Mouse (Mus musculus) heart, adult 8-10 months (tissue): ENCODE data around the gene Timm23. TPM values are rescaled to one million over a fixed set of nuclear protein-coding genes. Genes with fewer than 3 reads are reported as not detected.
A peak's percentile ranks its signal among the peaks of the same experiment; 100 is the strongest.
"Not testable (repeated sequence)": the region's sequence is repeated elsewhere in the genome, so short reads cannot be mapped to it uniquely, and the experiment has no call there.

Experiments used
- DNase-seq: peaks from one replicate; pipeline ENCODE4 v3.0.0; 2022; ENCODE audit warnings: low spot score
- total RNA-seq, 4 experiments: library from RNA; stranded (reverse); gene quantifications; 2 replicates each; pipeline ENCODE4 v1.2.4; 2022

Timm23 gene
- total RNA-seq, 4 experiments from 2014 or later, result 216 to 235 (median 228) TPM

DNA sequence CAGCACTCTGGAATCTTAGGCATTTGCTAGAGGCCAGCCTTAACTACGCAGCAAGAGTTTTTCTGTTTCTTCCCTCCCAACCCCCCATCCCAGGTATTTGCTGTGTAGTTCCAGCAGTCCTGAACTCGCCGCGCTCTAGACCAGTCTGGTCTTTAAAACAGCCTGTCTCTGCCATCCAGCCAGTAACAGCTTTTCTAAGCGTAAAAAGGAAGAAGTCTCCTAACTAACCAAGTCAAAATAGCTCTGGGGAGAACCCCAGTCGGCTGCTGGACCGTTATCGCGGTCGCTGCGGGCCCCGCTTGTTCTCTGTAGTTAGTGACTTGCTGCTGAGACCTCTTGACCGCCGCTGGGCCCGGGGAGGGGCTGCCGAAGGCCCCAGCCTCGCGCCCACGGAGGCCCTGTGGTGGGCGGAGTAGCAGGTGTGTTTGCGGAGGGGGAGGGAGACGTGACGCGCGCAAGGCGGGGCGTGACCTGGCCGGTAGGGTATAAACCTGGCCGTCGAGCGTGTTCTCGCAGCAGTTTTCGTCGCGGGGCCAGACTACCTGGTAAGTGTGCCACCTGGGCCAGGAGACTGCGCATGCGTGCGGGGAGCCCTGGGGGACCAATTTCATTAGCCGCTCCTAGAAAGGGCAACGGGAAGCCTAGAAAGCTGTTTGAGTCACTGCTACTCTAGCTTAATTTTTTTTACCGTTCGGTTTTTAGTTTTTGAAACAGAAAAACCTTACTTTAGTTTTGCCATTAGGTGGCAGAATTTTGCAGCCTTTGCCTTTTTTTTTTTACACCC, 36.2 kb downstream of the Timm23 start:
- peak; percentile 51 for DNase-seq

DNA sequence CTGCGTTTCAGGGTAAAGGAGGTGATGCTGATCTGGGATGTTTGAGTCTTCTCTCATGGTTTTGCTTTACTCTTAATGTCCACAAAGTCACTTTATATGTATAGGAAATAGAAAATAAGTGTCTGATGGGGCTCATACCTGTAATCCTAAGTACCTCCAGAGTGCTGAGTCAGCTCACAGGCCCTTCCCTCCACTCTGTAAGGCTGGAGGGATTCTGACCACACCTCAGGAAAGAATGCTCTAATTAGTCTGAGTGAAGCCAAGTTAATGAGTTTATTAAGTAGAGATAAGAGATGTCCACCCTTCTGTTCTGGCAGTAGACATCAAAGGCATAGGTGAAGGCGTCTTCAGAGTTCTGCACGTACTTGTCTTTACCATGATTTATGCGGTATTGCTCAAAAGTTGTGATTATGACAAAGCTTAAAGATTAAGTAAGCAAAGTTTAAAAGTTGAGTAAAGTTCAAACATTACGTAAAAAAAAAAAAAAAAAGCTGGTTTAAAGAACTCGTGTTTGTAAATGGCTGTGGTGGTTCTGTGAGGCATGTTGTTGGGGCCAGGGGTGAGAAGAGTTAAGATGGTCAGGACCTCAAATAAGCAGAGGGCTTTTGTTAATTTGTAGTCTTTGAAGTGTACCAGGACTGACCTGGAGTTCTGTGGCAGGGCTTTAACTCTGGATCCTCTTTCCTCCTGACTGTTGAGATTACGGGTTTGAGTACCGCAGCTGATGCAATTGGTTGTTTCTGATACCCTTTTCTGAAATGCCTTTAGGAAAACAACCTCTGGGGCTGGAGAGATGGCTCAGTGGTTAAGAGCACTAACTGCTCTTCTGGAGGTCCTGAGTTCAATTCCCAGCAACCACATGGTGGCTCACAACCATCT, 37.3 kb downstream of the Timm23 start:
- DNase-seq, result no peak

DNA sequence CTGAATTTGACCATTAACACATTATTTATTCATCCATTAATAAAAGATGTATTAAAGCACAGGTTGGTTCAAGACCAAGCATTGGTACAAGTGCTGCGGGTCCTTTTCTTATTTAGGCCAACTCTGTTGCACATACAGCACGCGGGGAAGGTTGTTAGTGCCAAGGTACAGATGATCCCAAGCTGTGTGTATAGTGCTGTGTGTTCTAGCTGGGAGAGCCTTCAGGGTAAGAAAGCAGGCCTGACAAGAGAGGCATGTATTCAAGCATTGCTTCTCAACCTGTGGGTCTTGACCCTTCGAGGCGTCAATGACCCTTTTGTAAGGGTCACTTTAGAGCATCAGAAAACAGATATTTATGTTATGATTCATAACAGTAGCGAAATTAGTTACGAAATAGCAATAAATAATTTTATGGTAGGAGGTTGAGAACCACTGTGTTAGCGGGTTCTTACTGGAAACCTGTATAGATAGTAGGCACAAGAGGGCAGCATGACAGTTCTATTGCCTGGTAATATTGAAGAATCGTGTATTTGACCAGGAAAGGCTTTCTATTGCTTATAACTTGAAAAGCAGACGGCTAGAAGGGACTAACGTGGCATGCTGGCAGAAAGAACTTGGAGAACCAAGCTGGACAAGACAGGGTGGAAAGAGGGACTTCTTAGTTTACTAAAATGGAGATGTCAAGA, 38.4 kb downstream of the Timm23 start:
- DNase-seq, result no peak

- DNase-seq, result no peak
Observed at GRCm38 (mm10) chr14:32162231-32162630, 39.5 kb downstream of the Timm23 start.

DNA sequence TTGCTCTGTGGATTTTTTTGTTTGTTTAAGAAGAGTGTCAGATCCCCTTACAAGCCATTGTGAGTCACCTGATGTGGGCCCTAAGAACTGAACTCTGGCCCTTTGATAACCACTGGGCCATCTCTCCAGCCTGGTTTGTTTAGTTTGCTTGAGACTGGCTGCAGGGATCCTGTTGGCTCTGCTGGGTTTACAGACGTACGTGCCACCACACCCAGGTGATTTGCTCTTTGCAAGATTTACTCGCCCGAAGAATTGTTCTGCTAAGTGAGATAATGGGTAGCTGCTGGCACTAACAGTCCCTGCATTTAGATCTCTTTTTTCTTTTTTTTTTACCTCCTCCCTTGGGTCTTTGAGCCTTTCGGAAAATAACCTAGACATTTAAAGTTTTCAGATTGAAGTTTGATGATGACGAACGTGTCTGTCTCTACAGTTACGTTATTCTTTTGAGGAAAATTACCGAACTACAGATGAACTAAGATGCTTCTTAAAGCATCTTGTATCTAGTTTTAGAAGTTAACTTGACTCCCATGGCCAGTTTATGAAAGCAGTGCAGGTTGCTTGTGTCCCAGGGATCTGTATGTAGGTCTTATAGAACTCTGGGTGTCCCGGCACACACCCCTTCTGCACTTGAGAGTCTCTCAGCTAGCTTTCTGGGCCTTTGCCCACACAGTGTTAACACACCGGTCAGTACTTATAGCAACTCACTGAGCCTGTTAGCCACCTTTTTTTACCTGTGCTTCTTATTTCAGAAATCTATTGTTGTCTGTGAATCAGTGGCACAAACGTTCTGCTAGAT, 40.4 kb downstream of the Timm23 start:
- DNase-seq, result no peak

- no peak for DNase-seq
Observed at GRCm38 (mm10) chr14:32160563-32160962, 41.1 kb downstream of the Timm23 start.

- DNase-seq, result peak; percentile 100
Observed at GRCm38 (mm10) chr14:32159690-32160246, 41.9 kb downstream of the Timm23 start, which contains the start of gene Ncoa4. Gene Ncoa4 (plus strand): TSS chr14:32159865.

DNA sequence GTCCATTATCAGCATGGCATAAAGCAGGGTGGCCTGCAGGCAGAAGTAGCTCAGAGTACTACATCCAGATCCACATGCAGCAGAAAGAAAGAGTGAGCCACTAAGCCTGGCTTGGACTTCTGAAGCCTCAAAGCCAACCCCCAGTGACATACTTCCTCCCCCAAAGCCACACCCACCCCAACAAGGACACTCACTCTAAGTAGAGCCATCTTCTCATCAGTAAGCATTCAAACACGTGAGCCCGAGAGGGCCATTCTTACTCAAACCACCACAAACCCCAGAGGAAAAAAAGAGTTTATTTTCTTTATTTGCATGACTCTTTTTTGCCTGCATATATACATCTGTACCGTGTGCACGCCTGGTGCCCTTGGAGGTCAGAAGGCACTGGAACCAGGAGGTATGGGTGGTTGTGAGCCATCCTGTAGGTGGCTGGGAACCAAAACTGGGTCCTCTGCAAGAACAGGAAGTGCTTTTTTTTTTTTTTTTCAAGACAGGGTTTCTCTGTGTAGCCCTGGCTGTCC, 42.5 kb downstream of the Timm23 start:
- DNase-seq, result no peak

DNA sequence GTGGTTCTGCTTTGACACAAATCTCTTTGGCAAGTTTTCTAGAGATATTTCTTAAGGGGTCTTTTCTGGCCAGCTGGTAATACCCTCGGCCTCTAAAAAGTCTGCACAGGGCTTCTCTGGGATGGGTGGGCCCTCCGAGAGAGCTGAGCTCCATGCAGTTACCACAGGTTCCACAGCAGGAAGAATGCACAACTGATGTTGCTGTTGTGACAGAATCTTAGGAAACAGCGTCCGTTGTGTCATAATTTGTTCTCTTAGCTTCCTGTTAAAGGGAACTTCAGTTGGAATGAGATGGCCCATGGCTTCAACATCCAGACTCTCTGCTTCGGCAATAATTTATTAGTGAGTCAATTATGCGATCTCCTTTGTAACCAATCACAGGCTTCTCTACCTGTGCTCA, 46.9 kb downstream of the Timm23 start:
- DNase-seq, result no peak

DNA sequence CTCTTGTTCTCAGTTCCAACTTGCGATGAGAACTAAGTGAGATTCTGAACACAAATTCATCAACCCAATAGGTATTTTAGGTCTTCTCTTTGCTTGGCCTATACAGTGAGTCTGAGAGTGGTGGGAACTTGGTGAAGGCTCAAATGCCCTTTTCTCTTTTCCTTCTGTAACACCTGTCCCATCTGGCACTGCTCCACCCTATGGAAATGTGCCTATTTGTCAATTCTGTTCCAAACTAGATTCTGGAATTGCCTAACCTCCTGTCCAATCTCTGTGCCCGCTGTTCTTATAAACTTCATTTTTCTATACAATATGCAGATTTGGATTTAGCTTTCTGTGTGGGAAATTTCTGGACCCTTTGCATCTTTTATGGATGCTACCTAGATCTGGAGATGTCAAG, 48.5 kb downstream of the Timm23 start:
- no peak for DNase-seq

DNA sequence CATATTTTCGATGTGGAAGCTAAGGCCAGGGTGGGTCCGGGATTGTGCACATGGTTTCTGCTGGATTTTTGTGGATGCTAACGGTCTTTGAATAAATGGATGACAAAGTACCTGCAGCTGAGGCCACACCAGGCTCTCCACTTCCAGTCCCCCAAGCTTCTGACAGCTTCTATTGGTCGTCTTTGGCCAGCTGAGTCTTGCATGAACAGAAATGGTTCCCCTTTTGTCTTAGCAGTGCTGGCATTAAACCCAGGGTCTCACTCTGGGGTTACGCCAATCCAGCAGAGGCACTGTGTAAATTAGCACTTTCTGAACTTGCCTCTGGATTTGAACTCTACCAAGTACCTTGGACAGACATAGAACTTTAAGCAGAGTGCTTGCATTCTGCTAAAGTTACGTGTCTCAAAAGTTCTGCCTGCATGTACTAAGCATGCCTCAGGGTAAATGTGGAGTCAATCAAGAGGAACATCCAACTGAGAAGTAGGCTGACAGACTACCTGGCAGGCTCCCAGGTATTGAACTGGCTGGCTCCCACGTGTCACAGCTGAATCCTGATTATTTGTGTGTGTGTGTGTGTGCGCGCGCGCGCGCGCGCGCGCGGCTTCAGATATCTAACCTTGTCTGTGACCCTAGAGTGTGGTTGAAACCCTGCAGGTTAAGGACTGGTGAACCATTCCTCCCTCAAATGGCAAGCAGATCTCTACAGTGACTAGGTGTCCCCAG, 49.3 kb downstream of the Timm23 start:
- DNase-seq, result no peak

DNA sequence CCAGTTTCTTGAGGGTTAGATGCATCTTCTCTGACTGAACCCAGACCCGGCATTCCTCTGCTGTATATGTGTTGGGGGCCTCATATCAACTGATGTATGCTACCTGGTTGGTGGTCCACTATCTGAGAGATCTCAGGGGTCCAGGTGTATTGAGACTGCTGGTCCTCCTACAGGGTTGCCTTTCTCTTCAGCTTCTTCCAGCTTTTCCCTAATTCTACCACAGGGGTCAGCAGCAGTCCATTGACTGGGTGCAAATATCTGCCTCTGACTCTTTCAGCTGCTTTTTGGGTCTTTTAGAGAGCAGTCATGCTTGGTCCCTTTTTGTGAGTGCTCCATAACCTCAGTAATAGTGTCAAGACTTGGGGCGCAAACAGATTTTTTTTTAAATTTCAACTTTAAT, 50.8 kb downstream of the Timm23 start:
- no peak for DNase-seq

- DNase-seq, result no peak
Observed at GRCm38 (mm10) chr14:32146578-32146977, 55.1 kb downstream of the Timm23 start.

- no peak for DNase-seq
Observed at GRCm38 (mm10) chr14:32145809-32146511, 55.7 kb downstream of the Timm23 start.

DNA sequence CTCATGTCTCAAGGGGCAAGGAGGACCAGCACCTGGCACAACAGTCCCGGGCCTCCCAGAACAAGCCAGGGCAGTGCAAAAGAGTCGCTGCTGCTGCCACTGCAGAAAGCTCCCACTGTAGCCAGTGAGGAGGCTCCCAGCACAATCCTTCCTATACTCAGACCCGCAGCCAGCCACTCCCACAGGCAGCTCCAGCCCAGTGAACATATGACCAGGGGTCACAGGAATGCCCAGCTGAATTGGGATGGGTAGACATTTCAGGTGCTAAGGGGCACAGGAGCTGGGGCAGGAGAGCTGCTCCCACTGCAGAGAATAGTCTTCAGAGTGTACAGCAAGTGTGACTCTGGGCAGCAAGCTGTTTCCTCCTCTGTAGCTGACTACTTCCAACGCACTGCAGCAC, 56.3 kb downstream of the Timm23 start:
- no peak for DNase-seq

GRCm38 (mm10) chr14:32144734-32145133, 57.0 kb downstream of the Timm23 start:
- no peak for DNase-seq

GRCm38 (mm10) chr14:32141723-32142122, 60.0 kb downstream of the Timm23 start, which contains the start of gene Msmb:
Gene Msmb (plus strand): TSS chr14:32142023.
- DNase-seq, result no peak

DNA sequence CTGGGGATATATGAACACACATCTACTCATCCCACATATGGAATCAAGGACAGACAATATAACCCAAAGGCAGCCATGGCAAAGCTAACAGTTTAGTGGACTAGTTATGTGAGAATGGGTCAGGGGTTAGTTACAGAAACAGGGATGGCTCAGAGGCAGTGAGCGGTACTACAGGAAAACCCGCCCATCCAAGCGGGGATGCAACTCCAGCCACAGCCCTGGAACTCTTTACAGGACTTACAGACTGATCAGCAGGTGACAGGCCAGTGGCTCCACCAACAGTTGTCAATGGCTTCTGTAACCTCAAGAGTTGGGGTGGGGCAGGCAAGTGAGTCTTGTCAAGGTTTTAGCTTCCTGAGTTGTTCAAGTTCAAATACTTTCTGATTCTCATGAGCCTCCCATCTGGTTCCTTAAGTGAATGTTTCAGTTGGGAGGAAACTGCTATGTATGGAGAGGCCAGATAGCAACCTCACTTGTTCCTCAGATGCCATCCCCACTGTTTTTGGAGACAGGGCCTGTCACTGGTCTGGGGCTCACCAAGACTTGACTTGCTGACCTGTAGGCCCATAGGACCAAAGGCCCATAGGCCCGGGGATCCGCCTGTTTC, 61.2 kb downstream of the Timm23 start:
- no peak for DNase-seq

DNA sequence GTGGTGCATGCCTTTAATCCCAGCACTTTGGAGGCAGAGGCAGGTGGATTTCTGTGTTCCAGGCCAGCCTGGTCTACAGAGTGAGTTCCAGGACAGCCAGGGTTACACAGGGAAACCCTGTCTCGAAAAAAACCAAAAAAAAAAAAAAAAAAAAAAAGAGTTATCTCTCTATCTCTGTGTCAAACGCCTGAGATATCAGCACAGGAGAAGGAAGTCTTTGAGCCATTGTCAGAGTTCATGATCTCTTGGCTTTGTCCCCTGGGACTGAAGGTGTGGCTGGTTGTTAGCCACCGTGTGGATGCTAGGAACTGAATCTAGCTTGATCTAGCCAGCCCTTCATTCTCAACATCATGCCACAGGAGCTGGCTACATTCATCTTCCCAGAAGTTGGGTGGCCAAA, 65.2 kb downstream of the Timm23 start:
- DNase-seq, result not testable (repeated sequence)
